Mouse (Mus musculus): ENCODE results near the gene Samsn1.

Gene Samsn1

GRCm38 (mm10) chr16:75961036-75961435 is 61.0 kb downstream of the Samsn1 start:
- in situ Hi-C loops (cut with MboI, MseI): no loop called here

GRCm38 (mm10) chr16:75933357-75933756 is 88.7 kb downstream of the Samsn1 start:
- in situ Hi-C loops (cut with MboI, MseI): no loop called here

DNA sequence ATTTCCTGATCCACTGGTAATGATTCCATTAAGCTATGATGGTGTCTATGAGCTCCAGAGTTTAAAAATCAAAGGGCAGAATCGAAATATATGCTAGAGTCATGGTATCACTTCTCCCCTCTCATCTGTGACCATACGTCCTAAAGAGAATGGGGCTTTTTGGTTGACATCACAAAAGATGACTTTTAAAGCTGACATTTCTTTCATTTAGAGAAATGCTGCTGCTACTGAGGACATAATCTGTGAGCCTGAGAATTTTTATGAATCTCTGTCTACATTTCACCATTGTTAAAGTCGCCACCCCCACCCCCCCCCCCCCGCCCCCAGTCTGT is 91.9 kb downstream of the Samsn1 start:
- in situ Hi-C loops (cut with MboI, MseI): no loop called here

DNA sequence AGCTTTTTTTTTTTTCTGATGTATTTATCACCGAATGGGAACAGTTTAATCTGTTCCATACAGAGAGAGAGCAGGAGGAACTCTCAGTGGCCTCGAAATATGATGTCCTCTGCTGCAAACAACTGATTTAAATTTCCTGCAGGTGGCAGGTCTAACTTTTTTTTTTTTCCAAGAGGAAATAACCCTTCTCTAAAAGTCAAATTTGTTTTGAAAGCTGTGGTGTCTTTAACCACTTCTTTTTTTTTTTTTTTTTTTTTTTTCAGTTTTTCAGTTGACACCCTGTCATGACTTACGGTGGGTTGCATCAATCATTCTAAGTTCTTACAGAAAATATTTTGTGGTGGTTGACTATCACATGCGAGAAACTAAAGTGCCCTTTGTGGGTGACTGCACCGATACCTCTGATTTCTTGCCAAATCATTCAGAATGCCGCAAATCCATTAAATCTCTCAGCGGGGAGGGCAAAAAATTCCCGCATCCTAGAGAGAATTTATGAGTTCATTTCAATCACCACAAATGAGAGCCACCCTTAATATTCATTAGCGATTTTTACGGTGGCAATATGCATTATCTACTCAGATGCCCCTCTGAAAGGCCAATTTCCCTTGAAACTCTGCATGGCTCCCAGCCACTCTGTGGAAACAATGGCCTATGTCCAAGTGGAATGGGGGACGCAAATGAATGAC is 92.4 kb downstream of the Samsn1 start:
- in situ Hi-C loops (cut with MboI, MseI): no loop called here

GRCm38 (mm10) chr16:75926511-75926910 is 95.6 kb downstream of the Samsn1 start:
- in situ Hi-C loops (cut with MboI, MseI): no loop called here

- in situ Hi-C loops (cut with MboI, MseI): no loop called here
Measured at GRCm38 (mm10) chr16:75920870-75921269, 101.2 kb downstream of the Samsn1 start.

- in situ Hi-C loops (cut with MboI, MseI): no loop called here
Measured at GRCm38 (mm10) chr16:75919298-75919697, 102.8 kb downstream of the Samsn1 start.

DNA sequence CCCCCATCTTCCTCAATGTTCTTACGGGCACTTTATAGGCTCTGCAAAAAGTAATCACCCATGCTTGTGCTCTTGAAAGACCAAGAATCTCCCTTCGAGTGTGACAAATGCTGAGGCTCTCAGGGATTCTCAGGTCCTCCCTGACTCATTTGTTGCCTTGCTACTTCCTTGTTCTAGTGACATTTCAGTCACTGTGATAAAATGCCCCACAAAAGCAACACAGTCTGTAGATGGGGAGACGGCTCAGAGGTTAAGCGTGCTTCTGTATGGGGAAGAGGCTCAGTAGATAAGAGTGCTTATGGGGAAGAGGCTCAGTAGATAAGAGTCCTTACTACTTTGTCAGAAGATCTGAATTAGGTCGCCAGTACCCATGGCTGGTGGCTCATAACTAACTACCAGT is 104.4 kb downstream of the Samsn1 start:
- in situ Hi-C loops (cut with MboI, MseI): no loop called here

DNA sequence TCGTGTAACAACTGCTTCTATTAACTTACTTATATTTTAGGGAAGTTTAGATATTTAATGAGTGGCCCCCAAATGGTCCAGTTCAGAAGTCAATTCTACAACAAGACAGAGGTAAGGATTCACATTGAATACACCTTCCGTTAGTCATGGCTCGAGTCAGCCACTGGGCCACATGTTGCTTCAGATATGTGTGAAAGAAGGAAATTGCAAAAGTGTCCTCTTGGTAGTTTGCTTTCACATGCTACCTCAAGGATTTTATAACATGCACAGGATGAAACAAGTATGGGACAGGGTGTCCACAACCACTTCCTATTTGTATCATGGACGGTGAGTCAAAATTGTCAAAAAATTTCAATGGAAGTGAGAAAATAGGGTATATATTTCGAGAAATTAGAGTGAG is 110.0 kb downstream of the Samsn1 start:
- in situ Hi-C loops (cut with MboI, MseI): no loop called here

- in situ Hi-C loops (cut with MboI, MseI): loop anchor here in 1 of 2 experiments (10.0 kb wide), 1 partner anchor 144 kb away; the partner anchor contains the start of gene Hspa13
Measured at GRCm38 (mm10) chr16:75908635-75909494, 113.2 kb downstream of the Samsn1 start.

GRCm38 (mm10) chr16:75906790-75907189 is 115.3 kb downstream of the Samsn1 start:
- in situ Hi-C loops (cut with MboI, MseI): loop anchor here in 1 of 2 experiments (10.0 kb wide), 1 partner anchor 142 kb away; the partner anchor contains the start of gene Hspa13

DNA sequence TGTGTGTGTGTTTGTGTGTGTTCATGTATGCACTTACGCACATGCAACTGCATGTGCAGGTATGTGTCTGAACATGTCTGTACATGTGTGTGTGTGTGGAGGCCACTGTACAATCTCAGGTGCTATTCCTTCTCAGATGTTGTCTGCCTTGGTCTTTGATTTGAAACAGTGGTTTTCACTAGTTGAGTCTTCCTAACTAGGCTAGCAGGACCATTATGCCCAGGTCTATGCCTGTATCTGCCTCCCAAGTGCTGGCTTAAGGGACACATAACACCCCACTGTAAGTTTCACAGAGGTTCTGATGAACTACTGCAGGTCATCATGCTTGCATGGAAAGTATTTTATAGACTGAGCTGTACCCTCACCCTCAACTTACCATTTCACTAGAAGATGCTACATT is 115.8 kb downstream of the Samsn1 start:
- in situ Hi-C loops (cut with MboI, MseI): loop anchor here in 1 of 2 experiments (10.0 kb wide), 1 partner anchor 141 kb away; the partner anchor contains the start of gene Hspa13

GRCm38 (mm10) chr16:75905324-75905723 is 116.8 kb downstream of the Samsn1 start:
- in situ Hi-C loops (cut with MboI, MseI): loop anchor here in 1 of 2 experiments (10.0 kb wide), 1 partner anchor 141 kb away; the partner anchor contains the start of gene Hspa13

- in situ Hi-C loops (cut with MboI, MseI): loop anchor here in 1 of 2 experiments (10.0 kb wide), 1 partner anchor 139 kb away; the partner anchor contains the start of gene Hspa13
Measured at GRCm38 (mm10) chr16:75904072-75904471, 118.0 kb downstream of the Samsn1 start.

GRCm38 (mm10) chr16:75903028-75903427 is 119.1 kb downstream of the Samsn1 start:
- in situ Hi-C loops (cut with MboI, MseI): loop anchor here in 1 of 2 experiments (10.0 kb wide), 1 partner anchor 138 kb away; the partner anchor contains the start of gene Hspa13

DNA sequence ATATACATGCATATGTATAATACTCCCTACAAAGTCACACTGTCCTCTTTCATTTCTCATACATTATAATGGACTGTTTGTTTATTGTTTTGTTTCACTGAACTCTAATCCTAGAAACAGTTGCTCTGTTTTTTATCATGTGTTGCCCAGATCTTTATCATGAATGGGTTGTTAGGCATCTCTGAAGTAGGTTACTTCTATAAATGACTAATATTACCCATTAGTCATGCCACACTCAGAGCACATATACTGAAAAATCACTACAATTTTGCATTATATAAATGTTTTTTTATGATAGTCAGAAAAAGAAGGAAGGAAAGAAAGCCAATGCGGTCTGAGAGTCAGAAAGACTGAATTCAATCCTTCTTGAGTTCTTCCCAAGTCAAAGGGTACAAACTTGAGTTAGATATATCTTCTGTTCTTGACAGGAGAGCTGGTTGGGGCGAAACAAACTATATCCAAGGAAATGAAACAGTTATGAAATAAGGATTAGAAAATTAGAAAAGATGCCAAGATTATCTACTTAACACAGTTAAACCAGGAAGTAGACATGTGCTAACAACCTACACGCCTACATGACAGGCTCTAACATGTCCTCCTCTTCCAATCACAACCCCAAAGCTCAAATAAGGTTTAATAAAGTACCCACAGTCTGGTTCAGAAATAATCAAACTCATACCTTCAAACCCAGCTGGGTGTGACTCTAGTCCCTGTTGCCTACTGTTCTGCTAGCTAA is 122.0 kb downstream of the Samsn1 start:
- in situ Hi-C loops (cut with MboI, MseI): loop anchor here in 1 of 2 experiments (10.0 kb wide), 3 partner anchors 135 to 615 kb away; partner anchors contain the start of gene Hspa13

DNA sequence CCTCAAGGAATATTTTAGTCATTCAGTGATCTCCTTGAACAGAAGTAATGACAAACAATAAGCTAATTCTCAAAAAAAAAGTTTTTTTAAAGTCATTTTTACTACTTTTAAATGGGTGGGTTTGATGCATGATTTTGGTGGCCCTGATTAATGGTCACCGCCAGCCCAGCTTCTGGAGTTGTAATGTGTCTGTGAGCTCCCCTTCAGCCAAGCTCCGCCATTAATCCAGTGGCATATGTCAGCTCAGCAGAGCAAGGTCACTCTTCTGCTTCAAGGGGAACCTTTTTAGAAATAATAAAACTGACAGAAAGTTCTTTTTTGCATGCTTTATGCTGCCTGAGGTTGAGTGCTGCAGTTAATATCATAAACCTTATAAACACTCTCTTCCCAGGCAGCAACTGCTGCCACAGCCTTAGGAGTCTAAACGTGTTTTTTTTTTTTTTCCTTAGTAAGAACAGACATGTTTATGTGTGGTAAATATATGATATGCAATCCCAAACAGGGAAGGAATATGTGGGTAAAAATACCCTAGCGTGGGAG is 124.2 kb downstream of the Samsn1 start:
- in situ Hi-C loops (cut with MboI, MseI): loop anchor here in 1 of 2 experiments (10.0 kb wide), 2 partner anchors 467 to 613 kb away; no protein-coding TSS in a partner anchor

DNA sequence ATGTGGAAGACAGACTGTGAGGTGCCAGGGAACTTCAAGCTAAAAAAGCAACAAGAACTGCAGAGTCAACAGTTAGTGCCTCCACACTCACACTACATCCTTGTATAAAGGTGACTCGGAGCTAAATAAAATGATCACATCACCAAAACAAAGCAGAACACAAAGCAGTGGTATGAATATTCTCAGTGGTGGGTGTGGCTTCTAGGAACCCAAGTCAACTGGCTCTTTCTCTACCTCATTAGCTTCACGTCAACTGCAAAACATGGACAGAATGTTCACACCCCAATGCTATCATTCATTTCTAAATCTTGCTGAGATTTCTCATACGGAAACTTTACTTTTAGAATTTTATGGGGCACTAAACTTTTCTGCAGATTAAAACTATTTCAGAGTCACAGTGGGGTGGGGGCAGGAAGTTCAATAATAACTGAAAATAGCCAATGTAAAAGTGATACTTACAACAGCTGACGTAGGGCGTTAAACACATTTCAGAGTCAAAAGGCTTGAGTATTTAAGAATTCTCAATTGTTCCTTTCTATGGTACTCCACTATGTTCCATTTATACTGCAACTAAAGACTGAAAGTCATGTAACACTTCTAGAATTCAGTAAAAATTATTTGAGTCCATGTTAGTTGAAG is 127.7 kb downstream of the Samsn1 start:
- in situ Hi-C loops (cut with MboI, MseI): loop anchor here in 1 of 2 experiments (10.0 kb wide), 2 partner anchors 470 to 610 kb away; no protein-coding TSS in a partner anchor

- in situ Hi-C loops (cut with MboI, MseI): loop anchor here in 1 of 2 experiments (10.0 kb wide), 2 partner anchors 471 to 609 kb away; no protein-coding TSS in a partner anchor
Measured at GRCm38 (mm10) chr16:75893470-75893869, 128.6 kb downstream of the Samsn1 start.

GRCm38 (mm10) chr16:75889081-75889646 is 132.9 kb downstream of the Samsn1 start:
- in situ Hi-C loops (cut with MboI, MseI): no loop called here
